Mouse (Mus musculus) liver, embryonic 14.5 days (tissue): ENCODE results near the gene Hbb-bs. TPM values are rescaled to one million over a fixed set of nuclear protein-coding genes. Genes with fewer than 3 reads are reported as not detected.
"Not testable (repeated sequence)": the region's sequence is repeated elsewhere in the genome, so short reads cannot be mapped to it uniquely, and the experiment has no call there.

Experiments
- ATAC-seq: fragments of 200-750 bp; cut with Nextera tagmentation; 2 replicates; pipeline ENCODE4 v1.8.0; 2017; ENCODE audit warnings: moderate number of reproducible peaks, mild to moderate bottlenecking, moderate library complexity; ENCODE audit not compliant: insufficient read depth
- DNase-seq, 3 experiments: peaks; one replicate each; pipeline ENCODE4 v3.0.0-alpha.2; 2012 to 2013; ENCODE audit warnings: low read depth in 3 of 3, low spot score in 3 of 3
- H3K27ac ChIP-seq: fragments of 300-500 bp; sonication (generic); 2 replicates; pipeline ENCODE4 v1.5.1; 2014; ENCODE audit warnings: moderate library complexity, mild to moderate bottlenecking, control low read depth, inconsistent platforms
- H3K27me3 ChIP-seq: fragments of 300-500 bp; sonication (generic); 2 replicates; pipeline ENCODE4 v1.6.1; 2014; ENCODE audit warnings: mild to moderate bottlenecking, low read length, moderate library complexity; ENCODE audit not compliant: control insufficient read depth, insufficient read depth
- H3K36me3 ChIP-seq: fragments of 300-500 bp; sonication (generic); replicated peaks from 2 replicates; pipeline ENCODE4 v1.6.1; 2014; ENCODE audit warnings: low read depth; ENCODE audit not compliant: control insufficient read depth, insufficient read depth
- H3K4me1 ChIP-seq, 2 experiments: fragments of 200-500 bp in 1 of 2; fragments of 300-500 bp in 1 of 2; sonication (generic) in 1 of 2; replicated peaks; 2 replicates each; pipeline ENCODE4 v1.6.1; 2012 to 2014; ENCODE audit warnings: antibody characterized with exemption in 1 of 2, inconsistent platforms in 1 of 2, low read length in 1 of 2; ENCODE audit not compliant: control insufficient read depth in 2 of 2, insufficient read depth in 2 of 2
- H3K4me2 ChIP-seq: fragments of 300-500 bp; sonication (generic); 2 replicates; pipeline ENCODE4 v1.6.1; 2014; ENCODE audit warnings: low read depth, mild to moderate bottlenecking, control low read depth, moderate library complexity
- H3K4me3 ChIP-seq, 2 experiments: fragments of 200-500 bp in 1 of 2; fragments of 300-500 bp in 1 of 2; sonication (generic) in 1 of 2; 2 replicates each; pipeline ENCODE4 v1.5.1; 2012 to 2014; ENCODE audit warnings: low read depth in 2 of 2, low read length in 2 of 2, mild to moderate bottlenecking in 2 of 2, control low read depth in 1 of 2, inconsistent platforms in 1 of 2, moderate library complexity in 1 of 2; ENCODE audit not compliant: insufficient read depth in 1 of 2
- H3K9ac ChIP-seq: fragments of 300-500 bp; sonication (generic); replicated peaks from 2 replicates; pipeline ENCODE4 v1.6.1; 2014; ENCODE audit warnings: mild to moderate bottlenecking, control low read depth, moderate library complexity
- H3K9me3 ChIP-seq: fragments of 300-500 bp; sonication (generic); 2 replicates; pipeline ENCODE4 v1.6.1; 2016; ENCODE audit warnings: low read length, mixed read lengths; ENCODE audit not compliant: control insufficient read depth
- CTCF ChIP-seq: IDR thresholded peaks from 2 replicates; pipeline ENCODE4 v1.5.1; 2016; ENCODE audit warnings: antibody characterized with exemption, low read depth, control low read depth
- EP300 ChIP-seq: IDR thresholded peaks from 2 replicates; pipeline ENCODE4 v1.6.1; 2016; ENCODE audit warnings: antibody characterized with exemption, low read depth
- WGBS: fragments of 180-500 bp; shearing (Covaris S2); extraction: QIAGEN DNeasy Blood & Tissue Kit; methylation state at CpG from one replicate; pipeline ENCODE4 v1.1.7; 2014; ENCODE audit not compliant: insufficient replicate concordance; 5-methylcytosine and 5-hydroxymethylcytosine counted together
- polyA plus RNA-seq, 2 experiments: library from polyadenylated mRNA; depleted of rRNA in 1 of 2; stranded (reverse) in 1 of 2; unstranded in 1 of 2; fragments of >200 nt; fragmentation: Nextera tagmentation in 1 of 2; extraction: Ambion mirVana in 1 of 2; gene quantifications; 2 replicates each; pipeline versions ENCODE4 v1.2.1 to v1.2.3; 2012 to 2014

Gene Hbb-bs
- polyA plus RNA-seq, 2 experiments = 131,477 to 209,901 TPM

DNA sequence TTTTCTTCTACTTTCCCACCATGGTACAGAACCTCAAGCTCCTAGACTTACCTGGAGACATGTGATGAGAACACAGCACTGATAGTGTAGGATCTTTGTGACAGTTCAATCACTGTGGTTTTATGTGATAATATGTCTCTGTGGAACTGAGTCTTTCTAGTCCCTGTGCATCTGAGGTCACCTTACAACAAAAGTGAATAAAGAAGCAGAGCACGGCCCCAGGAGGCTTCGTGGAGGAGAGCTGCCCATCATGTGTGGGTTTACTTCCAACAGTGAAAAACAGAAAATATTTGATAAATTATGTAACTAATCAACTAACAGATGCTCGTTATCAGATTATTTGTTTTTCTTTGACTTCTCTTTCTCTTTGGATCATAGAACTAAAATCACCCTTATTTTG is 48.3 kb downstream of the Hbb-bs start, which contains the start of gene Olfr68:
TSS of gene Olfr68 (minus strand) at position 101 of the 400 bp plus-strand sequence.
- no peak within 1 kb of the TSS for H3K4me3 ChIP-seq
- TF ChIP-seq CTCF (no peak), EP300 (no peak)
- H3K27ac ChIP-seq = no peak within 1 kb of the TSS
- H3K27me3 ChIP-seq = no peaks in the 10 kb centered on the region
- ATAC-seq = no peak
- no peak within 1 kb of the TSS for H3K9ac ChIP-seq
- no peaks in the 10 kb centered on the region for H3K36me3 ChIP-seq
- no peak within 1 kb of the TSS for H3K4me2 ChIP-seq
- DNase-seq = no peak
- WGBS = 62% methylated on average over 3 of the region's 3 CpGs
- H3K9me3 ChIP-seq = no peaks in the 10 kb centered on the region
- H3K4me1 ChIP-seq = peaks cover 0 to 7% of the 10 kb centered on the region in 2 experiments; a peak in 2 of 4 replicates

DNA sequence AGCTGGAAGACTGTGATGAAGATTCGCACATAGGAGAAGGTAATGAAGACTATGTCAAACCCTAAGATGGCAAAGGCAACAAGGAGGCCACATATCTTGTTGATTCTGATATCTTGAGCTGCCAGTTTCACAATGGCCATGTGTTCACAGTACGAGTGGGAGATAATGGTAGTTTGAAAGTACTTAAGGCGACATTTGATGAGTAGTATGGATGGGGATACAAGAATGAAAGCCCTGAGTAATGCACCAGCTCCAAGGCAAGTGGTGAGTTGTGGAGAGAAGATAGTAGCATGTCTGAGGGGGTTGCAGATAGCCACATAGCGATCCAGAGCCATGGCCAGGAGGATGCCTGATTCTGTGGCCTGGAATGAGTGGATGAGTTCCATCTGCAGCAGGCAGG is 50.2 kb downstream of the Hbb-bs start:
- DNase-seq (peak in 2 of 3 experiments; percentile 38), ATAC-seq (peak; percentile 92)
- not testable (repeated sequence) for H3K9ac ChIP-seq, H3K27ac ChIP-seq, H3K4me1 ChIP-seq, H3K9me3 ChIP-seq, H3K27me3 ChIP-seq, H3K4me3 ChIP-seq, H3K4me2 ChIP-seq, H3K36me3 ChIP-seq
- WGBS = 26% methylated on average over 4 of the region's 4 CpGs
- TF ChIP-seq EP300 = peak; percentile 57

Other genes with a start within 250 kb of the Hbb-bs start
Only the 30 nearest of the 32 such genes appear.
- not detected in 2 replicates for gene Olfr619, start 227.5 kb downstream of the Hbb-bs start, polyA plus RNA-seq (2012; rRNA removed)
- not detected in 2 replicates for gene Olfr619, start 227.5 kb downstream of the Hbb-bs start, polyA plus RNA-seq (2014; fragmentation: Nextera tagmentation; extraction: Ambion mirVana)
- gene Olfr620, start 215.6 kb downstream of the Hbb-bs start, polyA plus RNA-seq (2012; rRNA removed) = not detected in 2 replicates
- not detected in 2 replicates for gene Olfr620, start 215.6 kb downstream of the Hbb-bs start, polyA plus RNA-seq (2014; fragmentation: Nextera tagmentation; extraction: Ambion mirVana)
- not detected in 2 replicates for gene Olfr622, start 185.4 kb downstream of the Hbb-bs start, polyA plus RNA-seq (2012; rRNA removed)
- gene Olfr622, start 185.4 kb downstream of the Hbb-bs start, polyA plus RNA-seq (2014; fragmentation: Nextera tagmentation; extraction: Ambion mirVana) = not detected in 2 replicates
- not detected in 2 replicates for gene Olfr623, start 164.4 kb downstream of the Hbb-bs start, polyA plus RNA-seq (2012; rRNA removed)
- gene Olfr623, start 164.4 kb downstream of the Hbb-bs start, polyA plus RNA-seq (2014; fragmentation: Nextera tagmentation; extraction: Ambion mirVana) = not detected in 2 replicates
- gene Olfr624, start 156.9 kb downstream of the Hbb-bs start, polyA plus RNA-seq (2012; rRNA removed) = 0.01 TPM in 2 replicates
- gene Olfr624, start 156.9 kb downstream of the Hbb-bs start, polyA plus RNA-seq (2014; fragmentation: Nextera tagmentation; extraction: Ambion mirVana) = not detected in 2 replicates
- not detected in 2 replicates for gene Olfr625-ps1, start 145.4 kb downstream of the Hbb-bs start, polyA plus RNA-seq (2012; rRNA removed)
- gene Olfr625-ps1, start 145.4 kb downstream of the Hbb-bs start, polyA plus RNA-seq (2014; fragmentation: Nextera tagmentation; extraction: Ambion mirVana) = not detected in 2 replicates
- not detected in 2 replicates for gene Olfr243, start 113.4 kb downstream of the Hbb-bs start, polyA plus RNA-seq (2012; rRNA removed)
- not detected in 2 replicates for gene Olfr243, start 113.4 kb downstream of the Hbb-bs start, polyA plus RNA-seq (2014; fragmentation: Nextera tagmentation; extraction: Ambion mirVana)
- gene Olfr628, start 97.7 kb downstream of the Hbb-bs start, polyA plus RNA-seq (2012; rRNA removed) = not detected in 2 replicates
- gene Olfr628, start 97.7 kb downstream of the Hbb-bs start, polyA plus RNA-seq (2014; fragmentation: Nextera tagmentation; extraction: Ambion mirVana) = not detected in 2 replicates
- 0.08 TPM in 1 of 2 replicates, not detected in the other for gene Olfr629, start 83.2 kb downstream of the Hbb-bs start, polyA plus RNA-seq (2012; rRNA removed)
- gene Olfr629, start 83.2 kb downstream of the Hbb-bs start, polyA plus RNA-seq (2014; fragmentation: Nextera tagmentation; extraction: Ambion mirVana) = 0.18 and 0.22 TPM in 2 replicates
- 0.03 TPM in 2 replicates for gene Olfr630, start 70.8 kb downstream of the Hbb-bs start, polyA plus RNA-seq (2012; rRNA removed)
- gene Olfr630, start 70.8 kb downstream of the Hbb-bs start, polyA plus RNA-seq (2014; fragmentation: Nextera tagmentation; extraction: Ambion mirVana) = not detected in 2 replicates
- gene Olfr69, start 56.5 kb downstream of the Hbb-bs start, polyA plus RNA-seq (2012; rRNA removed) = 0.01 TPM in 1 of 2 replicates, not detected in the other
- not detected in 2 replicates for gene Olfr69, start 56.5 kb downstream of the Hbb-bs start, polyA plus RNA-seq (2014; fragmentation: Nextera tagmentation; extraction: Ambion mirVana)
- 0.02 and 0.10 TPM in 2 replicates for gene Olfr68, start 48.4 kb downstream of the Hbb-bs start, polyA plus RNA-seq (2012; rRNA removed)
- gene Olfr68, start 48.4 kb downstream of the Hbb-bs start, polyA plus RNA-seq (2014; fragmentation: Nextera tagmentation; extraction: Ambion mirVana) = 0.08 TPM in 1 of 2 replicates, not detected in the other
- 0.02 TPM in 1 of 2 replicates, not detected in the other for gene Olfr67, start 36.3 kb downstream of the Hbb-bs start, polyA plus RNA-seq (2012; rRNA removed)
- not detected in 2 replicates for gene Olfr67, start 36.3 kb downstream of the Hbb-bs start, polyA plus RNA-seq (2014; fragmentation: Nextera tagmentation; extraction: Ambion mirVana)
- 57,913 and 74,220 TPM in 2 replicates for gene Hbb-bt, start 14.1 kb downstream of the Hbb-bs start, polyA plus RNA-seq (2012; rRNA removed)
- gene Hbb-bt, start 14.1 kb downstream of the Hbb-bs start, polyA plus RNA-seq (2014; fragmentation: Nextera tagmentation; extraction: Ambion mirVana) = 62,702 and 66,320 TPM in 2 replicates
- gene Hbb-bh2, start 12.4 kb upstream of the Hbb-bs start, polyA plus RNA-seq (2012; rRNA removed) = 0.19 and 0.36 TPM in 2 replicates
- gene Hbb-bh2, start 12.4 kb upstream of the Hbb-bs start, polyA plus RNA-seq (2014; fragmentation: Nextera tagmentation; extraction: Ambion mirVana) = not detected in 2 replicates
- 94.8 and 146 TPM in 2 replicates for gene Hbb-bh1, start 15.1 kb upstream of the Hbb-bs start, polyA plus RNA-seq (2012; rRNA removed)
- 155 and 211 TPM in 2 replicates for gene Hbb-bh1, start 15.1 kb upstream of the Hbb-bs start, polyA plus RNA-seq (2014; fragmentation: Nextera tagmentation; extraction: Ambion mirVana)
- gene Hbb-y, start 25.1 kb upstream of the Hbb-bs start, polyA plus RNA-seq (2012; rRNA removed) = 361 and 394 TPM in 2 replicates
- 543 and 665 TPM in 2 replicates for gene Hbb-y, start 25.1 kb upstream of the Hbb-bs start, polyA plus RNA-seq (2014; fragmentation: Nextera tagmentation; extraction: Ambion mirVana)
- gene Olfr66, start 58.2 kb upstream of the Hbb-bs start, polyA plus RNA-seq (2012; rRNA removed) = 0.03 TPM in 1 of 2 replicates, not detected in the other
- not detected in 2 replicates for gene Olfr66, start 58.2 kb upstream of the Hbb-bs start, polyA plus RNA-seq (2014; fragmentation: Nextera tagmentation; extraction: Ambion mirVana)
- under 0.01 TPM in 1 of 2 replicates, not detected in the other for gene Olfr64, start 66.4 kb upstream of the Hbb-bs start, polyA plus RNA-seq (2012; rRNA removed)
- gene Olfr64, start 66.4 kb upstream of the Hbb-bs start, polyA plus RNA-seq (2014; fragmentation: Nextera tagmentation; extraction: Ambion mirVana) = not detected in 2 replicates
- gene Olfr65, start 75.4 kb upstream of the Hbb-bs start, polyA plus RNA-seq (2012; rRNA removed) = not detected in 2 replicates
- gene Olfr65, start 75.4 kb upstream of the Hbb-bs start, polyA plus RNA-seq (2014; fragmentation: Nextera tagmentation; extraction: Ambion mirVana) = not detected in 2 replicates
- 0.84 and 0.95 TPM in 2 replicates for gene Olfr631, start 100.7 kb upstream of the Hbb-bs start, polyA plus RNA-seq (2012; rRNA removed)
- gene Olfr631, start 100.7 kb upstream of the Hbb-bs start, polyA plus RNA-seq (2014; fragmentation: Nextera tagmentation; extraction: Ambion mirVana) = 0.19 and 0.24 TPM in 2 replicates
- gene Olfr632, start 106.3 kb upstream of the Hbb-bs start, polyA plus RNA-seq (2012; rRNA removed) = 1.9 and 2.2 TPM in 2 replicates
- gene Olfr632, start 106.3 kb upstream of the Hbb-bs start, polyA plus RNA-seq (2014; fragmentation: Nextera tagmentation; extraction: Ambion mirVana) = 0.52 and 0.69 TPM in 2 replicates
- gene Olfr633, start 116.3 kb upstream of the Hbb-bs start, polyA plus RNA-seq (2012; rRNA removed) = 0.04 and 0.06 TPM in 2 replicates
- not detected in 2 replicates for gene Olfr633, start 116.3 kb upstream of the Hbb-bs start, polyA plus RNA-seq (2014; fragmentation: Nextera tagmentation; extraction: Ambion mirVana)
- 0.02 and 0.03 TPM in 2 replicates for gene Olfr635, start 143.1 kb upstream of the Hbb-bs start, polyA plus RNA-seq (2012; rRNA removed)
- gene Olfr635, start 143.1 kb upstream of the Hbb-bs start, polyA plus RNA-seq (2014; fragmentation: Nextera tagmentation; extraction: Ambion mirVana) = not detected in 2 replicates
- gene Olfr638, start 170.7 kb upstream of the Hbb-bs start, polyA plus RNA-seq (2012; rRNA removed) = 0.06 and 0.18 TPM in 2 replicates
- not detected in 2 replicates for gene Olfr638, start 170.7 kb upstream of the Hbb-bs start, polyA plus RNA-seq (2014; fragmentation: Nextera tagmentation; extraction: Ambion mirVana)
- not detected in 2 replicates for gene Olfr639, start 189.2 kb upstream of the Hbb-bs start, polyA plus RNA-seq (2012; rRNA removed)
- 0.03 TPM in 1 of 2 replicates, not detected in the other for gene Olfr639, start 189.2 kb upstream of the Hbb-bs start, polyA plus RNA-seq (2014; fragmentation: Nextera tagmentation; extraction: Ambion mirVana)
- not detected in 2 replicates for gene Olfr640, start 197.5 kb upstream of the Hbb-bs start, polyA plus RNA-seq (2012; rRNA removed)
- gene Olfr640, start 197.5 kb upstream of the Hbb-bs start, polyA plus RNA-seq (2014; fragmentation: Nextera tagmentation; extraction: Ambion mirVana) = not detected in 2 replicates
- gene Olfr641, start 207.3 kb upstream of the Hbb-bs start, polyA plus RNA-seq (2012; rRNA removed) = not detected in 2 replicates
- not detected in 2 replicates for gene Olfr641, start 207.3 kb upstream of the Hbb-bs start, polyA plus RNA-seq (2014; fragmentation: Nextera tagmentation; extraction: Ambion mirVana)
- not detected in 2 replicates for gene Olfr642, start 224.6 kb upstream of the Hbb-bs start, polyA plus RNA-seq (2012; rRNA removed)
- gene Olfr642, start 224.6 kb upstream of the Hbb-bs start, polyA plus RNA-seq (2014; fragmentation: Nextera tagmentation; extraction: Ambion mirVana) = not detected in 2 replicates
- gene 4930516K23Rik, start 233.3 kb upstream of the Hbb-bs start, polyA plus RNA-seq (2012; rRNA removed) = not detected in 2 replicates
- gene 4930516K23Rik, start 233.3 kb upstream of the Hbb-bs start, polyA plus RNA-seq (2014; fragmentation: Nextera tagmentation; extraction: Ambion mirVana) = not detected in 2 replicates